Mouse (Mus musculus): ENCODE measurements around the gene Kcp. TPM values are rescaled to one million over a fixed set of nuclear protein-coding genes. Genes with fewer than 3 reads are reported as not detected.

The Kcp gene
- polyA plus RNA-seq, 1 experiment from 2014 or later = 38.7 TPM

DNA sequence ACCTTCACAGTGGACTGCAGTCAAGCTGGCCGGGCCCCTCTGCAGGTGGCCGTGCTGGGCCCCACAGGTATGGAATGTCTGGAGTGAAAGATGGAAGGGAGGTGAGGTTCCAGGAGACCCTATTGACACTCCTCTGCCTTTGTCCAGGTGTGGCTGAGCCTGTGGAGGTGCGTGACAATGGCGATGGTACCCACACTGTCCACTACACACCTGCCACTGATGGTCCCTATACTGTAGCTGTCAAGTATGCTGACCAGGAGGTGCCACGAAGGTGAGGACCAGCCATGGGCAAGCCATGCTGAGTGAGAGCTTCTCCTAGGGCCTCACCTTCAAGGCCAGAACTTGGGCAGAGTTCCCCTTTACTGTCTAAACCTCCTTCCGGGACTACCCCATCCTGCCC is 57.1 kb downstream of the Kcp start:
- no peak for ATAC-seq (ENCODE audit: insufficient number of reproducible peaks, insufficient read depth, low FRiP score, low TSS enrichment, low read depth)
- peaks cover 74% of the 10 kb centered on the region for H3K36me3 ChIP-seq
- H3K4me1 ChIP-seq (replicated peaks) = no peaks in the 10 kb centered on the region
- H3K27ac ChIP-seq = no peak overlapping the region
- H3K4me3 ChIP-seq (replicated peaks) = no peak overlapping the region
- no peak overlapping the region for H3K9ac ChIP-seq (replicated peaks)
- H3K27me3 ChIP-seq = no peaks in the 10 kb centered on the region
- 95% methylated on average over 6 of the region's 6 CpGs for WGBS
- no peak overlapping the region for H3K4me2 ChIP-seq
- H3K9me3 ChIP-seq = no peaks in the 10 kb centered on the region

GRCm38 (mm10) chr6:29449858-29450257 is 57.9 kb downstream of the Kcp start:
- Histone ChIP-seq H3K9me3 (no peaks in the 10 kb centered on the region), H3K4me2 (no peak overlapping the region), H3K36me3 (peaks cover 75% of the 10 kb centered on the region), H3K9ac (replicated peaks) (no peak overlapping the region), H3K4me3 (replicated peaks) (no peak overlapping the region), H3K27ac (no peak overlapping the region), H3K4me1 (replicated peaks) (no peaks in the 10 kb centered on the region), H3K27me3 (no peaks in the 10 kb centered on the region)
- 30% methylated on average over 4 of the region's 4 CpGs for WGBS
- no peak for ATAC-seq (ENCODE audit: insufficient number of reproducible peaks, insufficient read depth, low FRiP score, low TSS enrichment, low read depth)

DNA sequence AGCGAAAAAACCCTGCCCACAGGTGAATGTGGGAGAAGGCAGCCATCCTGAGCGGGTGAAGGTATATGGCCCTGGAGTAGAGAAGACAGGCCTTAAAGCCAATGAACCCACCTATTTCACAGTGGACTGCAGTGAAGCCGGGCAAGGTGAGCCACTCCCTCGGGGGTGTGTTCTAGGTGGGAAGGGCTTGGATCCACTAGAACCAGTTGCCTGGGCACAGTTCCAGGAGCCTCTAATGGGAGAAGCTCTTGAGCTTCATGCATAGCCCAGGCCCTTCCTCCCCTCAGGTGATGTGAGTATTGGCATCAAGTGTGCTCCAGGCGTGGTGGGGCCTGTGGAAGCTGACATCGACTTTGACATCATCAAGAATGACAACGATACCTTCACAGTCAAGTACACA is 62.4 kb downstream of the Kcp start:
- no peak overlapping the region for H3K9ac ChIP-seq (replicated peaks)
- no peak overlapping the region for H3K4me3 ChIP-seq (replicated peaks)
- no peaks in the 10 kb centered on the region for H3K4me1 ChIP-seq (replicated peaks)
- H3K36me3 ChIP-seq = peaks cover 69% of the 10 kb centered on the region
- no peak for ATAC-seq (ENCODE audit: insufficient number of reproducible peaks, insufficient read depth, low FRiP score, low TSS enrichment, low read depth)
- WGBS = 96% methylated on average over 7 of the region's 7 CpGs
- no peaks in the 10 kb centered on the region for H3K27me3 ChIP-seq
- no peak overlapping the region for H3K27ac ChIP-seq
- H3K4me2 ChIP-seq = no peak overlapping the region
- H3K9me3 ChIP-seq = no peaks in the 10 kb centered on the region

DNA sequence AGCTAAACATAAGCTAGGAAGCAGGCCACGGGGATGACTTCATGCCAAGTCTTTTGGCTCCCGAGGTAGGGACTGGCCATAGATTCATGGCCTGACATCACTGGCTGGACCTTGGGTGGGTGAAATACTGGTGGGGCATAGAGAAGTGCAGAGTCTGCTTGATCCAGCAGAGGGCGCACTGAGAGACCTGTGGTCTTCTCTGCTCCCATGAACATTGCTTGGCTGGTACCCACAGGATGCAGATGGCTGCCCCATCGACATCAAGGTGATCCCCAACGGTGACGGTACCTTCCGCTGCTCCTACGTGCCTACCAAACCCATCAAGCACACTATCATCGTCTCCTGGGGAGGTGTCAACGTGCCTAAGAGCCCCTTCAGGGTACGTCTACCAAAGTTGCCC is 63.0 kb downstream of the Kcp start:
- no peak overlapping the region for H3K9ac ChIP-seq (replicated peaks)
- H3K4me3 ChIP-seq (replicated peaks) = no peak overlapping the region
- H3K4me1 ChIP-seq (replicated peaks) = no peaks in the 10 kb centered on the region
- no peaks in the 10 kb centered on the region for H3K27me3 ChIP-seq
- H3K36me3 ChIP-seq = peaks cover 71% of the 10 kb centered on the region
- H3K4me2 ChIP-seq = no peak overlapping the region
- H3K27ac ChIP-seq = no peak overlapping the region
- 69% methylated on average over 11 of the region's 11 CpGs for WGBS
- no peaks in the 10 kb centered on the region for H3K9me3 ChIP-seq
- ATAC-seq (ENCODE audit: insufficient number of reproducible peaks, insufficient read depth, low FRiP score, low TSS enrichment, low read depth) = no peak

DNA sequence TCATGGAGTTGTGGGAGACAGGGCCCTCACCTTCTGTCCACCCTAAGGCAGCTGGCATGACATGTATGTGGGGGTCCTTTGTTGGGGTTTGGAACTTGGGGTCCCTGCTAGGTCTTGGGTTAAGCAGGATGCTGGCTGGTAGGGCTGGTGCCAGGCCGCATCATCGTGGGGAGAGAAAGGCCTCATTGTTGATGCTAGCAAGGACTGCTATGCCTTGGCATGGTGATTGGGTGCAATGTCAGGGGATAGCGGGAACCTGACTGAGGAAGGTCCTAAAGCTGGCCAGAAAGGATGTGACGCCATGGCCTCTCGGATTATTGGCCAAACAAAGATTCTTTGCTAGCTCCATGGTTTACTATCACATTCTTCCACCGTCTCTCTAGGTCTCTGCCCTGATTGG is 68.0 kb downstream of the Kcp start:
- peaks cover 39% of the 10 kb centered on the region; the same call in 1 of the 2 replicates for H3K36me3 ChIP-seq
- no peak overlapping the region for H3K4me3 ChIP-seq (replicated peaks)
- H3K27me3 ChIP-seq = peaks cover 12% of the 10 kb centered on the region; the same call in 1 of the 2 replicates
- 92% methylated on average over 6 of the region's 6 CpGs for WGBS
- H3K4me2 ChIP-seq = no peak overlapping the region
- ATAC-seq (ENCODE audit: insufficient number of reproducible peaks, insufficient read depth, low FRiP score, low TSS enrichment, low read depth) = no peak
- no peaks in the 10 kb centered on the region for H3K9me3 ChIP-seq
- H3K9ac ChIP-seq (replicated peaks) = no peak overlapping the region
- no peak overlapping the region for H3K27ac ChIP-seq
- H3K4me1 ChIP-seq (replicated peaks) = peaks cover 25% of the 10 kb centered on the region

- Histone ChIP-seq H3K4me1 (replicated peaks) (peaks cover 31% of the 10 kb centered on the region), H3K4me3 (replicated peaks) (no peak overlapping the region), H3K36me3 (peaks cover 38% of the 10 kb centered on the region; the same call in 1 of the 2 replicates), H3K27me3 (peaks cover 17% of the 10 kb centered on the region), H3K27ac (no peak overlapping the region), H3K4me2 (no peak overlapping the region), H3K9ac (replicated peaks) (no peak overlapping the region), H3K9me3 (no peaks in the 10 kb centered on the region)
- 83% methylated on average over 4 of the region's 4 CpGs for WGBS
- ATAC-seq (ENCODE audit: insufficient number of reproducible peaks, insufficient read depth, low FRiP score, low TSS enrichment, low read depth) = no peak
Observed at GRCm38 (mm10) chr6:29439251-29439650, 68.5 kb downstream of the Kcp start.

- Histone ChIP-seq H3K9me3 (no peaks in the 10 kb centered on the region), H3K4me3 (replicated peaks) (peak overlapping the region; percentile 57), H3K4me2 (peak overlapping the region; percentile 87), H3K27ac (peak overlapping the region; percentile 83), H3K4me1 (replicated peaks) (peaks cover 55% of the 10 kb centered on the region), H3K36me3 (peaks cover 13% of the 10 kb centered on the region; the same call in 1 of the 2 replicates), H3K27me3 (peaks cover 44% of the 10 kb centered on the region), H3K9ac (replicated peaks) (peak overlapping the region; percentile 68; the same call in 1 of the 2 replicates)
- ATAC-seq (ENCODE audit: insufficient number of reproducible peaks, insufficient read depth, low FRiP score, low TSS enrichment, low read depth) = no peak
- 13% methylated on average over 11 of the region's 11 CpGs for WGBS
Observed at GRCm38 (mm10) chr6:29436461-29436934, 71.3 kb downstream of the Kcp start.

- peaks cover 60% of the 10 kb centered on the region for H3K4me1 ChIP-seq (replicated peaks)
- WGBS = 16% methylated on average over 6 of the region's 6 CpGs
- peak; percentile 49 for ATAC-seq (ENCODE audit: insufficient number of reproducible peaks, insufficient read depth, low FRiP score, low TSS enrichment, low read depth)
Observed at GRCm38 (mm10) chr6:29435940-29436451, 71.8 kb downstream of the Kcp start.

DNA sequence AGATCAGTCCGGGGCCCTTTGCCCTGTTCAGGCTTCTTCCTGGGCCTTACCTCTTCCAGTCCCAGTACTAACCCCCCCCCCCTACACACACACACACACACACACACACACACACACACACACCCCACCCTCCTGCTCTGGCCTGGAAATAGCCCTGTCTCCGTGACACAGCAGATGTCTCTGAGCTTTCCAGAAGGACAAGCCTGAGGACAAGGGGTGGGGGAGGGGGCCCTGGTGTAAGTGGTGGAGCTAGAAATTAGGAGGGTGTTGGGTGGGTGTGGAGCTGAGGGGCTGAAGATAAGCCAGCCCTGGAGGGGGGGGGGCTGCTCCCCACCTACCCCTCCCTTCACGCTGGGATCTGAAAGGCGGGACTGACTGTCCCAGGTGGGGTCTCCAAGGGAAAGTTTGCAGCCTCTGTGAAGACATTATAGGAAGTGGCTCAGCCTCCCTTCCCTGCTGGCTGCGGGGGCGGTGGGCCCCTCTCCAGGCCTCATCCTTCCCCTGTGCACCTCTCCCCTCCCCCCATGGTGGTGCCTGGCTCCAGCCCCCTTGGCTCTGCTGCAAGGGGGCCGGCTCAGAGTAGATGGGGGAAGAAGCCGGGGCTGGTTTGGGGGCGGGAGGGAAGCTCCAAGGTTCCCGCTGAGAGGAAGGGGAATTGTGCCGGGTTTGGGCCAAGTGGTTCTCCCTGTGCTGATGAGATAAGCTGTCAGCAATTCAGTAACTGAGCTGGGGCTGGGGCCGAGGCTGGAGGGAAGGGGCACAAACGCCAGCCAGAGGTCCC is 72.7 kb downstream of the Kcp start:
- H3K9me3 ChIP-seq = no peaks in the 10 kb centered on the region
- 3% methylated on average over 13 of the region's 13 CpGs for WGBS
- ATAC-seq (ENCODE audit: insufficient number of reproducible peaks, insufficient read depth, low FRiP score, low TSS enrichment, low read depth) = peak; percentile 39; the same call in 1 of the 2 replicates
- peaks cover 6% of the 10 kb centered on the region; the same call in 1 of the 2 replicates for H3K36me3 ChIP-seq
- H3K4me2 ChIP-seq = peak overlapping the region; percentile 87
- H3K27ac ChIP-seq = peak overlapping the region; percentile 83
- peaks cover 64% of the 10 kb centered on the region for H3K4me1 ChIP-seq (replicated peaks)
- H3K9ac ChIP-seq (replicated peaks) = peak overlapping the region; percentile 68
- peaks cover 50% of the 10 kb centered on the region for H3K27me3 ChIP-seq
- H3K4me3 ChIP-seq (replicated peaks) = peak overlapping the region; percentile 57

More at GRCm38 (mm10) chr6:29435940-29436451, 71.8 kb downstream of the Kcp start:
- H3K9me3 ChIP-seq = no peaks in the 10 kb centered on the region
- H3K4me2 ChIP-seq = peak overlapping the region; percentile 87
- H3K36me3 ChIP-seq = peaks cover 10% of the 10 kb centered on the region; the same call in 1 of the 2 replicates
- peak overlapping the region; percentile 68; the same call in 1 of the 2 replicates for H3K9ac ChIP-seq (replicated peaks)
- peaks cover 46% of the 10 kb centered on the region for H3K27me3 ChIP-seq
- peak overlapping the region; percentile 57 for H3K4me3 ChIP-seq (replicated peaks)
- H3K27ac ChIP-seq = peak overlapping the region; percentile 83

DNA sequence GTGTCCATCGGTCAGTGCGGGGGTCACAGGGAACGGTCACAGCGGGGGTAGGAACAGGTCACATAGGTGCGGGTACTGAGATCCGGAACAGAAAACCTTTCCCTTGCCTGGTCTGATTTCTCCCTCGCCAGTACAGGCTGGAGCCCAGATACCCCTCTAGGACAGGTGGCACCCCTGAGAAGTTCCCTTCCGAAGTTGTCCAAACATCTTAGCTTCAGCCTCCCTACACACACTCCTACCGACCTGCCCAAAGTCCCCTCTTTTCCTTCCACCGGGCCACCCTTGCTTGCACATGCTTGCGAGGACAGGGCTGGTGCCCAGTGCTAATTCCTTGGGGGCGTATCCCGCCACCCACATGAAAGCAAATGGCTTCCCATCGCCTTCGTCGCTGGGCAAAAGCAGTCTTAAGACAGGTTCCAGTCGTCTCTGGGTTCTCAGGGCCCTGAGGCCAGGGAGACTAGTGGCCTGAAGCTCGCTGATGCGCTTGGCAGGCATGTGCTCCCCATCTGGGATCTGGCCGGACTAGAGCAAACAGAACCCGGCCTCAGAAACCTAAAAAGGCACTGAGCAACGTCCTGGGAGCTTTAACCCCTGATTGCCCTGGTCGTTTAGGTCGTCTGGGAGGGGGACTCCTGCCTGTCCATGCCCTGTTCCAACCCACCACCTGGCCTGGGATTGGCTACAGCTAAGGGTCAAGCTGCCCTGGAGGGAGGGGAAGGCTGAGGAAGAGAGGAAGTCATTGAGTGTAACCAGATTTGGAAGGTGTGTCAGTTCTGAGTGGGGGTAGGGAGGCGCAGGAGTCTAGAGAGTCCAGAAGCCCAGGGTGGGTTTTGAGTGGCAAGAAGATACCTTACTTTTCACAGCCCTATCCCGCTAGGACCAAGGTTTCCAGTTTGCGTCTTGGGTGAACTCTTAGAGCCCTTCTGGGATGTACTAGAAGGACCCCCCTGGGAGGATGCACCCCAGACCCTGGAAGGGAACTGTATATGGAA is 73.7 kb downstream of the Kcp start:
- peak overlapping the region; percentile 87 for H3K4me2 ChIP-seq
- peak overlapping the region; percentile 68 for H3K9ac ChIP-seq (replicated peaks)
- H3K27me3 ChIP-seq = peaks cover 50% of the 10 kb centered on the region
- H3K36me3 ChIP-seq = no peaks in the 10 kb centered on the region
- H3K4me3 ChIP-seq (replicated peaks) = peak overlapping the region; percentile 57
- no peak for ATAC-seq (ENCODE audit: insufficient number of reproducible peaks, insufficient read depth, low FRiP score, low TSS enrichment, low read depth)
- peaks cover 64% of the 10 kb centered on the region for H3K4me1 ChIP-seq (replicated peaks)
- 2% methylated on average over 27 of the region's 27 CpGs for WGBS
- peak overlapping the region; percentile 83 for H3K27ac ChIP-seq
- no peaks in the 10 kb centered on the region for H3K9me3 ChIP-seq

Measured in limb, embryonic 12.5 days (tissue).